Mouse (Mus musculus): ENCODE results near the gene Gjb1. TPM values are rescaled to one million over a fixed set of nuclear protein-coding genes. Genes with fewer than 3 reads are reported as not detected.

Gene Gjb1
- not detected for polyA plus RNA-seq (2017; shearing (Covaris generic))

DNA sequence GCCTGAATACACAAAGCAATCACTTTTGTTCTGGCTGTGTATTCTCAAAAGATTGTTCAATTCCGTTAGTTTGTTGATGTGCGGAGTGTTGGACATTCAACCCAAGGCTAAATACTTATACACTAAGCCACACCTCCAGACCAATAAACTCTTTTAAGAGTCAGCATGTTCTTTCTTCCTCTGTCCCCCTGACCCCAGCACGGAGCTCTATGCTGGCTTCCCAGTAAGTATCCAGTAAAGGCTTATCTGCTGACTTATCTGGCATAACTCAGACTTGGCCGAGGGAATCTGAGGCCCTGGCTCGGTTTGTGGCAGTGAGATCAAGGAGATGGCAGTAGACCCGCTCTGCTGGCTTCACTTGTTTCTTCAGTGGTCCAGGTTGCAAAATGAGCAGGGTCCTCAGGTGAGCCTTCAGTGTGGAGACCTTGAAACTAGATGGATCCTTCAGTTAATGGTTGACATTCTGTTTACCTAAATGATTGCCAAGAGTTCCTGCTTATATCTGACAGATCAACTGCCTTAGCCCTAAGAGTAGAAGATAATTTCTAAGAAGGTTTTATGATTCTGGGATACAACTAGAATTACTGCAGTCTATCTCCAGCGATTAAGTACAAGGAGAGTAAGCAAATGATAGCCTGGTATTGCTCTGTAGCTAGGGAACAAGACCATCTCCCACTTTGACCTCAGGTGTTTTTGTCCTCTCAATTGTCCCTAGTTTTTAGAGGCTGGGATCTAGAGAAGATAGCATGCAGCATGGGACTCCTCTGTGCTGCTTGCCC, at the start of gene Gjb1:
Gjb1 (plus strand) TSS at position 189 of the 779 bp plus-strand sequence.

DNA sequence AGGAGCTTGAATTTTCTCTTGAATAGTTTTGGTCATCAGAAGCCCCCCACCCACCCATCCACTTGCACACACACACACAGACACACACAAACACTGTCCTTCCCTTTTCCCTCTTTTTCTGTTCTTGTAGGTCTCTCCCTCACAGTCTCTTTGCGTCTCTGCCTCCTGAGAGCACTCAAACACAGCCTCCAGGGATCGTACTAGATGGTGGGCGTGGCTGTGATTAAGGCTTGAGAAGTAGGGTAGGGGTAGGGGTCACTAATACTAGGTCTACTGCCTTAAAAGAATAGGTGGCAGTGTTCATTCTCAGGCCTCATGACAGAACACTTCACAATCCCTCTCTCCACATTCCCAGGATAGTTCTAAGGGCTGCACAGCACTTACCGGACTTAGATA, 44.5 kb downstream of the Gjb1 start, which contains the start of gene Zmym3:
Zmym3 (minus strand) TSS at position 150 of the 396 bp plus-strand sequence.

DNA sequence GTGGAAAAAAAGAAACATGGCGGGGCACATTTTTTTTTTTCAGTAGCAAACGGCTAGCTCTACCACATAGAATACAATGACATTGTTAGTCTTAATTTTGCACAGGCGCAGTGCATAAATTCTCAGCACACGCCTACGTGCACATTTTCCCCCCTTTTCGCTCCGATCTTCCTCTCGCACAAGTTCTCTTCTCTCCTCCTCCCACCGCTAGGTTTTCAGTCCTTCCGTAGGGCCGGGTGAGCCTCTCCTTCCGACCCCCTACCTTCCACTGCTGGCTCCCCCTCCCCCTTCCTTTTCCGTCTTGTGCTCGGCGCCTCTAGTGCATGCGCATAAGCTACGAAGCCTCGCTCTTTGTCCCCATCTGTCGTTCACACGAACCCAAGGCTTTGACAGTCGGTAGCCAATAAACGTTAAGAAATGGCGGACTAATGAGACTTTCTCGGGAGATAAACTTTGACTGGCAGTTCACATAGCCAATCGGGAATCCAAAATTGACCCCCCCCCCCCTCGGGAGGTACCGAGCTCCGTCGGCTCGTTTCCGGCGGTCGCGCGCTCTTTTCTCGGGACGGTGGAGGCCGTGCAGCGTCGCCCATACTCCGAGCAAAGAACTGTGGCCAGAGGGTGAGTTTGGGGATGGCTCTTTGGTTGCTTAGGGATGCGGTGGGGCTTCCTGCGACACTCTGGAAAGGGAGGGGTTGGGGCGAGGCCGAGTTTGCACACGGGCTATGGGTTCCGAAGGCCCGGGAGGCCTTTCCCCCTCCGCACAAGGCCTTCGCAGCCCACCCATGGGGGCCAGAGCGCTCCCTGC, 53.2 kb downstream of the Gjb1 start, which contains the start of gene Nono:
Nono (plus strand) TSS at position 177 of the 808 bp plus-strand sequence.

Other genes with a start within 250 kb of the Gjb1 start
- 56.4 TPM for gene Snx12, start 153.8 kb upstream of the Gjb1 start, polyA plus RNA-seq (2017; shearing (Covaris generic))
- gene Foxo4, start 121.8 kb upstream of the Gjb1 start, polyA plus RNA-seq (2017; shearing (Covaris generic)), result 2.0 TPM
- 2.5 TPM for gene Gm614, start 112.4 kb upstream of the Gjb1 start, polyA plus RNA-seq (2017; shearing (Covaris generic))
- 1,479 TPM for gene Il2rg, start 108.1 kb upstream of the Gjb1 start, polyA plus RNA-seq (2017; shearing (Covaris generic))
- gene Gm20489, start 107.4 kb upstream of the Gjb1 start, polyA plus RNA-seq (2017; shearing (Covaris generic)), result 2.5 TPM
- 76.5 TPM for gene Med12, start 102.3 kb upstream of the Gjb1 start, polyA plus RNA-seq (2017; shearing (Covaris generic))
- 0.05 TPM for gene Nlgn3, start 77.2 kb upstream of the Gjb1 start, polyA plus RNA-seq (2017; shearing (Covaris generic))
- 10.5 TPM for gene Zmym3, start 44.5 kb downstream of the Gjb1 start, polyA plus RNA-seq (2017; shearing (Covaris generic))
- 193 TPM for gene Nono, start 52.9 kb downstream of the Gjb1 start, polyA plus RNA-seq (2017; shearing (Covaris generic))
- gene Itgb1bp2, start 72.7 kb downstream of the Gjb1 start, polyA plus RNA-seq (2017; shearing (Covaris generic)), result not detected
- gene Taf1, start 156.4 kb downstream of the Gjb1 start, polyA plus RNA-seq (2017; shearing (Covaris generic)), result 27.8 TPM